Mouse (Mus musculus): ENCODE results near the gene Pdss2. TPM values are rescaled to one million over a fixed set of nuclear protein-coding genes. Genes with fewer than 3 reads are reported as not detected.
A peak's percentile ranks its signal among the peaks of the same experiment; 100 is the strongest.

Pdss2 gene
- polyA plus RNA-seq, 1 experiment from 2014 or later = 15.2 TPM

- DNase-seq (ENCODE audit: low spot score) = no peak
- Histone ChIP-seq H3K36me3 (no peaks in the 10 kb centered on the region), H3K4me3 (no peak overlapping the region), H3K27ac (replicated peaks) (no peak overlapping the region), H3K27me3 (ENCODE audit: low read depth, poor library complexity, severe bottlenecking) (no peaks in the 10 kb centered on the region), H3K4me1 (no peaks in the 10 kb centered on the region), H3K9me3 (replicated peaks) (no peaks in the 10 kb centered on the region)
- WGBS = 92% methylated on average over 2 of the region's 2 CpGs
These were observed 69.4 kb downstream of the Pdss2 start for GRCm38 (mm10) chr10:43290638-43291230.

GRCm38 (mm10) chr10:43291333-43291736 lies 70.0 kb downstream of the Pdss2 start:
- DNase-seq (ENCODE audit: low spot score) = no peak
- Histone ChIP-seq H3K9me3 (replicated peaks) (no peaks in the 10 kb centered on the region), H3K4me1 (no peaks in the 10 kb centered on the region), H3K27me3 (ENCODE audit: low read depth, poor library complexity, severe bottlenecking) (no peaks in the 10 kb centered on the region), H3K4me3 (no peak overlapping the region), H3K36me3 (no peaks in the 10 kb centered on the region), H3K27ac (replicated peaks) (no peak overlapping the region)
- 94% methylated on average over 2 of the region's 2 CpGs for WGBS

- 84% methylated on average over 4 of the region's 4 CpGs for WGBS
- Histone ChIP-seq H3K4me1 (no peaks in the 10 kb centered on the region), H3K4me3 (no peak overlapping the region), H3K27ac (replicated peaks) (no peak overlapping the region), H3K36me3 (no peaks in the 10 kb centered on the region), H3K9me3 (replicated peaks) (no peaks in the 10 kb centered on the region), H3K27me3 (ENCODE audit: low read depth, poor library complexity, severe bottlenecking) (no peaks in the 10 kb centered on the region)
- DNase-seq (ENCODE audit: low spot score) = no peak
These were observed 71.2 kb downstream of the Pdss2 start for GRCm38 (mm10) chr10:43292454-43292853.

- Histone ChIP-seq H3K36me3 (no peaks in the 10 kb centered on the region), H3K27ac (replicated peaks) (no peak overlapping the region), H3K4me3 (no peak overlapping the region), H3K27me3 (ENCODE audit: low read depth, poor library complexity, severe bottlenecking) (no peaks in the 10 kb centered on the region), H3K9me3 (replicated peaks) (no peaks in the 10 kb centered on the region), H3K4me1 (no peaks in the 10 kb centered on the region)
- 80% methylated on average over 4 of the region's 4 CpGs for WGBS
- DNase-seq (ENCODE audit: low spot score) = no peak
These were observed 73.0 kb downstream of the Pdss2 start for GRCm38 (mm10) chr10:43294331-43294730.

- no peak overlapping the region for H3K27ac ChIP-seq (replicated peaks)
- DNase-seq (ENCODE audit: low spot score) = no peak
These were observed 87.0 kb downstream of the Pdss2 start for GRCm38 (mm10) chr10:43308105-43308810.

GRCm38 (mm10) chr10:43310781-43311392 lies 89.6 kb downstream of the Pdss2 start:
- H3K27ac ChIP-seq (replicated peaks) = no peak overlapping the region
- no peak for DNase-seq (ENCODE audit: low spot score)

More at GRCm38 (mm10) chr10:43308105-43308810, 87.0 kb downstream of the Pdss2 start:
- Histone ChIP-seq H3K27me3 (ENCODE audit: low read depth, poor library complexity, severe bottlenecking) (no peaks in the 10 kb centered on the region), H3K4me3 (no peak overlapping the region), H3K36me3 (no peaks in the 10 kb centered on the region), H3K4me1 (no peaks in the 10 kb centered on the region), H3K9me3 (replicated peaks) (no peaks in the 10 kb centered on the region)
- 86% methylated on average over 5 of the region's 5 CpGs for WGBS

GRCm38 (mm10) chr10:43312211-43312610 lies 90.9 kb downstream of the Pdss2 start:
- no peak overlapping the region for H3K27ac ChIP-seq (replicated peaks)
- no peaks in the 10 kb centered on the region for H3K9me3 ChIP-seq (replicated peaks)
- H3K27me3 ChIP-seq (ENCODE audit: low read depth, poor library complexity, severe bottlenecking) = no peaks in the 10 kb centered on the region
- 90% methylated on average over 2 of the region's 2 CpGs for WGBS
- no peak for DNase-seq (ENCODE audit: low spot score)
- H3K4me3 ChIP-seq = no peak overlapping the region
- H3K36me3 ChIP-seq = no peaks in the 10 kb centered on the region
- H3K4me1 ChIP-seq = no peaks in the 10 kb centered on the region

More at GRCm38 (mm10) chr10:43310781-43311392, 89.6 kb downstream of the Pdss2 start:
- Histone ChIP-seq H3K4me1 (no peaks in the 10 kb centered on the region), H3K9me3 (replicated peaks) (no peaks in the 10 kb centered on the region), H3K27me3 (ENCODE audit: low read depth, poor library complexity, severe bottlenecking) (no peaks in the 10 kb centered on the region), H3K36me3 (no peaks in the 10 kb centered on the region), H3K4me3 (no peak overlapping the region)
- 74% methylated on average over 10 of the region's 10 CpGs for WGBS

- WGBS = 82% methylated on average over 7 of the region's 7 CpGs
- Histone ChIP-seq H3K4me1 (no peaks in the 10 kb centered on the region), H3K27me3 (ENCODE audit: low read depth, poor library complexity, severe bottlenecking) (no peaks in the 10 kb centered on the region), H3K27ac (replicated peaks) (no peak overlapping the region), H3K9me3 (replicated peaks) (no peaks in the 10 kb centered on the region), H3K4me3 (no peak overlapping the region), H3K36me3 (no peaks in the 10 kb centered on the region)
- DNase-seq (ENCODE audit: low spot score) = no peak
These were observed 91.6 kb downstream of the Pdss2 start for GRCm38 (mm10) chr10:43312658-43313417.

GRCm38 (mm10) chr10:43315228-43315627 lies 93.9 kb downstream of the Pdss2 start:
- no peaks in the 10 kb centered on the region for H3K4me1 ChIP-seq
- H3K27me3 ChIP-seq (ENCODE audit: low read depth, poor library complexity, severe bottlenecking) = no peaks in the 10 kb centered on the region
- H3K4me3 ChIP-seq = no peak overlapping the region
- no peaks in the 10 kb centered on the region for H3K9me3 ChIP-seq (replicated peaks)
- no peak for DNase-seq (ENCODE audit: low spot score)
- no peaks in the 10 kb centered on the region for H3K36me3 ChIP-seq
- H3K27ac ChIP-seq (replicated peaks) = no peak overlapping the region

- Histone ChIP-seq H3K27ac (replicated peaks) (no peak overlapping the region), H3K27me3 (ENCODE audit: low read depth, poor library complexity, severe bottlenecking) (no peaks in the 10 kb centered on the region), H3K4me1 (peaks cover 6% of the 10 kb centered on the region), H3K4me3 (no peak overlapping the region), H3K9me3 (replicated peaks) (no peaks in the 10 kb centered on the region), H3K36me3 (no peaks in the 10 kb centered on the region)
- no peak for DNase-seq (ENCODE audit: low spot score)
- WGBS = 92% methylated on average over 9 of the region's 9 CpGs
These were observed 96.2 kb downstream of the Pdss2 start for GRCm38 (mm10) chr10:43317327-43317951.

- Histone ChIP-seq H3K27me3 (ENCODE audit: low read depth, poor library complexity, severe bottlenecking) (no peaks in the 10 kb centered on the region), H3K4me1 (peaks cover 23% of the 10 kb centered on the region), H3K9me3 (replicated peaks) (no peaks in the 10 kb centered on the region), H3K4me3 (no peak overlapping the region), H3K36me3 (no peaks in the 10 kb centered on the region), H3K27ac (replicated peaks) (no peak overlapping the region)
- whole genome bisulfite sequencing = 89% methylated on average over 5 of the region's 5 CpGs
- no peak for DNase-seq (ENCODE audit: low spot score)
These were observed 99.7 kb downstream of the Pdss2 start for GRCm38 (mm10) chr10:43321019-43321418.

- DNase-seq (ENCODE audit: low spot score) = no peak
- Histone ChIP-seq H3K9me3 (replicated peaks) (no peaks in the 10 kb centered on the region), H3K27me3 (ENCODE audit: low read depth, poor library complexity, severe bottlenecking) (no peaks in the 10 kb centered on the region), H3K4me1 (peaks cover 23% of the 10 kb centered on the region), H3K36me3 (no peaks in the 10 kb centered on the region), H3K4me3 (no peak overlapping the region), H3K27ac (replicated peaks) (peak overlapping the region; percentile 42; the same call in 1 of the 2 replicates)
- 71% methylated on average over 9 of the region's 9 CpGs for WGBS
These were observed 101.3 kb downstream of the Pdss2 start for GRCm38 (mm10) chr10:43322446-43323178.

All from midbrain, embryonic 10.5 days (tissue).